Mouse (Mus musculus) midbrain, embryonic 12.5 days (tissue): ENCODE data around the gene Gm9999. TPM values are rescaled to one million over a fixed set of nuclear protein-coding genes. Genes with fewer than 3 reads are reported as not detected.
"Not testable (repeated sequence)": the region's sequence is repeated elsewhere in the genome, so short reads cannot be mapped to it uniquely, and the experiment has no call there.

Experiments
- ATAC-seq: fragments of 200-750 bp; cut with Nextera tagmentation; 2 replicates; pipeline ENCODE4 v1.8.0; 2017; ENCODE audit warnings: low read depth, moderate TSS enrichment, moderate library complexity; ENCODE audit not compliant: low FRiP score
- H3K27ac ChIP-seq: fragments of 300-500 bp; sonication (generic); replicated peaks from 2 replicates; pipeline ENCODE4 v1.5.1; 2016; ENCODE audit warnings: mild to moderate bottlenecking
- H3K27me3 ChIP-seq: fragments of 300-500 bp; sonication (generic); 2 replicates; pipeline ENCODE4 v1.6.1; 2016; ENCODE audit warnings: mild to moderate bottlenecking
- H3K36me3 ChIP-seq: fragments of 300-500 bp; sonication (generic); 2 replicates; pipeline ENCODE4 v1.6.1; 2016
- H3K4me1 ChIP-seq: fragments of 300-500 bp; sonication (generic); 2 replicates; pipeline ENCODE4 v1.6.1; 2016
- H3K4me2 ChIP-seq: fragments of 300-500 bp; sonication (generic); replicated peaks from 2 replicates; pipeline ENCODE4 v1.6.1; 2016; ENCODE audit warnings: mild to moderate bottlenecking, moderate library complexity
- H3K4me3 ChIP-seq: fragments of 300-500 bp; sonication (generic); 2 replicates; pipeline ENCODE4 v1.5.1; 2016; ENCODE audit warnings: mild to moderate bottlenecking
- H3K9ac ChIP-seq: fragments of 300-500 bp; sonication (generic); replicated peaks from 2 replicates; pipeline ENCODE4 v1.6.1; 2016; ENCODE audit warnings: mild to moderate bottlenecking, moderate library complexity
- H3K9me3 ChIP-seq: fragments of 300-500 bp; sonication (generic); 2 replicates; pipeline ENCODE4 v1.6.1; 2016; ENCODE audit warnings: mild to moderate bottlenecking
- WGBS: fragments of 180-500 bp; shearing (Covaris S2); methylation state at CpG from one replicate; pipeline ENCODE4 v1.1.7; 2016; 5-methylcytosine and 5-hydroxymethylcytosine counted together
- polyA plus RNA-seq: library from polyadenylated mRNA; unstranded; fragments of >200 nt; fragmentation: Nextera tagmentation; extraction: Ambion mirVana; gene quantifications from 2 replicates; pipeline ENCODE4 v1.2.1, GENCODE M21; 2016

The Gm9999 gene
- polyA plus RNA-seq, 1 experiment from 2014 or later, result not detected

DNA sequence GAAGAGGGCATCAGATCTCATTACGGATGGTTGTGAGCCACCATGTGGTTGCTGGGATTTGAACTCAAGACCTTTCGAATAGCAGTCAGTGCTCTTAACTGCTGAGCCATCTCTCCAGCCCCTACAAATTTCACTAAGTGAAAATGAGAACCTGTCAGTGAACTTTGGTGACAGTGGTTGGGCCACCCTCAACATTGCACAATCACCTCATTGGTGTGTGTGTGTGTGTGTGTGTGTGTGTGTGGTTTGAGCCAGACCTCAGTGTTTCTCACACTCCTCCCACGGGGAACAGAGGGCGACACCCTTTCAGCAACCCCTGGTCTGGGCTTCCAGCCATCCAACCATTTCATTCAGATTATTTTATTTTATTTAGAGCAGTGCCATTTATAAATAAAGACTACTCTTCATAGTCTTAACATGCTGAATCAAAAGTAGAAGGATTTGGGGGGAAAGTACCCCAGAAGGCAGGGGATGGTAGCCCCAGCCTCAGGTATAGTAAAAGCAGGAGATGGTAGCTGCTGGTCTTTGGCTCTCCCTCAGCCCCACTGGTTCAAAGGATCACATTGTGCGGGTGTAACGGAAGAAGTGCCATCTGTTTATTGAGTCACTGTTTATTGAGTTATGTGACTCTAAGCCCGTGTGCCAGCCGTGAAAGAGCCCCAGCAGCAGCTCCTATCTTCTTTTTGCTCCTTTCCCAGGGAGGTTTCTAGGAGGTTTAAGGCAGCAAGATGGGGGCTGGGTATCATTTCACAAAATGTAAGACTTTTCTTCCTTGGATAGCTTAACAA lies 2.5 kb downstream of the Gm9999 start:
- ATAC-seq, result no peak
- 58% methylated on average over 8 of the region's 8 CpGs for WGBS
- H3K4me1 ChIP-seq, result no peaks in the 10 kb centered on the region
- no peaks in the 10 kb centered on the region for H3K36me3 ChIP-seq
- no peaks in the 10 kb centered on the region for H3K27me3 ChIP-seq
- H3K9me3 ChIP-seq, result no peaks in the 10 kb centered on the region
- no peak overlapping the region for H3K4me2 ChIP-seq
- no peak overlapping the region for H3K27ac ChIP-seq
- H3K4me3 ChIP-seq, result no peak overlapping the region
- no peak overlapping the region for H3K9ac ChIP-seq

DNA sequence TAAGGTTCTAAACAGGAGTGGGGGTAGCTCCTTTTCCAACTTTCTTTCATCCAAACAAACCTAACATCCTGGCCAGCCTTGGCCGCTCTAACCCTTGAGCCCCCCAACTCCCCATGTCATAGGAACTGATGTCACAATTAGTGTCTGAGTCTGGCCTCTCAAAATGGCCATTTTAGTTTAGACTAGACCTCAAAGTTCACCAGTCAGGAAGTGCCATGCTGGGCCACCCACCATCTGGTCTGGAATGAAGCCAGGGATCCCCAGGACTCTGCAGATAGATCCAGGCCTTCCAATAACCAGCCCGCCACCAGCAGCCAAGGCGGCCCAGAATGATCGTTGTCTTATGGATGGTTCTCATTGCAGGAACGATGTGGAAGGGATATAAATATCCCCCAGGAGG lies 3.3 kb downstream of the Gm9999 start:
- H3K27me3 ChIP-seq, result no peaks in the 10 kb centered on the region
- peaks cover 5% of the 10 kb centered on the region; the same call in 1 of the 2 replicates for H3K36me3 ChIP-seq
- H3K4me2 ChIP-seq, result no peak overlapping the region
- no peak overlapping the region for H3K27ac ChIP-seq
- no peaks in the 10 kb centered on the region for H3K4me1 ChIP-seq
- H3K9ac ChIP-seq, result no peak overlapping the region
- 72% methylated on average over 5 of the region's 5 CpGs for WGBS
- H3K4me3 ChIP-seq, result no peak overlapping the region
- no peak for ATAC-seq
- H3K9me3 ChIP-seq, result no peaks in the 10 kb centered on the region

DNA sequence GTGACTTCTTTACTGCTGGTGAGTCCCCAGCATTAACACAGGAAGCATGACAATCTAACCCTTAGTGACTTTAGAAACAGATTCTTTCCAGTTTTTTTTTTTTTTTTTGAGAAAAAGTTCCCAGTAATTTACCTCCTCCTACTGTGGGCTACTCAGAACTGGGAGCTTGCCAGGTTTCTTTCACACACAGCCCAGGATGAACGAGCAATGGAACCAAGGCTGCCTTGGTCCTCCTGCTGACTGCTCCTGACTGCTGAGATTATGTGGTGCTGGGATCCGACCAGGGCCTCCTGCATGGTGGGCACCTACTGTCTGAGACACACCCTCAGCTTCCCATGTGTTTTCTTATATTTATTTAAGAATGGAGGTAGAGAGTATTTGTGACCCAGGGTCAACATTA lies 3.7 kb downstream of the Gm9999 start:
- 79% methylated on average over 2 of the region's 2 CpGs for WGBS
- no peak overlapping the region for H3K4me2 ChIP-seq
- ATAC-seq, result no peak
- H3K4me1 ChIP-seq, result no peaks in the 10 kb centered on the region
- no peaks in the 10 kb centered on the region for H3K9me3 ChIP-seq
- peaks cover 9% of the 10 kb centered on the region for H3K36me3 ChIP-seq
- H3K27ac ChIP-seq, result no peak overlapping the region
- no peak overlapping the region for H3K9ac ChIP-seq
- H3K27me3 ChIP-seq, result no peaks in the 10 kb centered on the region
- no peak overlapping the region for H3K4me3 ChIP-seq

DNA sequence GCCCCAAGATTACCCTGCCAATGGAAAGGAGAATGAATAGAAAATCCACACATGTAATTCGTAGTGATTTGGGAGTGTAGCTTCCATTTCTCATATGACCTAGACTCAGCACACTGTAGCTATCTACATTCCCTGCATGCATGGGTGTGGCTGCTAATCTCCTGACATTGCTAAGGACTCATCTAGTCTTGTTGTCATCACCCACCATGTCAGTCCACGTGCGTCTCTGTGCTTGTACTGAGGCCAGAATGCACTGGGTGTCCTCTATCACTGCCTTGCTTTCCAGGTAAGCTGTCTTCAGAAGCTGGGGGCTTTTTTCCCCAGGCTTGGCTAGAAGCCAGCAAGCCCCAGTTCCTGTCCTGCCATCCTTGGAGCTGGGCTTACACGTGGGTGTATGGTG lies 6.0 kb downstream of the Gm9999 start:
- not testable (repeated sequence) for H3K27me3 ChIP-seq, H3K4me1 ChIP-seq, H3K9me3 ChIP-seq, H3K4me3 ChIP-seq, H3K9ac ChIP-seq, H3K4me2 ChIP-seq, H3K27ac ChIP-seq, ATAC-seq
- WGBS, result 84% methylated on average over 4 of the region's 4 CpGs
- peaks cover 26% of the 10 kb centered on the region for H3K36me3 ChIP-seq

DNA sequence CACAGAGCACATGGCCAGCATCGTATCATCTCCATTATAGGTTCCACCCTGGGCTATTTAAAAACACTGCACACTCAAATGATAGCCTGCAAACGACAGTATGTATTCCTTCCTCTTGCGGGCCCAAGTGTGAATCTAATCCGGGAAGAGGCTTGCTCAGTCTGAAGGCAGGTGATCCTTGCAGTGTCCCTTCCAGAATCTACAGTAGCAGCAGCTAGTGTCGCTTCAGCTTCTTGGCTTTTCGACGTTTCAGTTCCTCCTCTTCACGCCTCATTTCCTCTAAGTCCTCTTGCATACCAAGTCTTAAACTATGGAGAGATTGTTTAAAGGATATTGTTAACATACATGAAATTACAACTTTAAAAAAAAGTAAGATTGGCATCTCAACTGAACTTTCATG lies 9.7 kb downstream of the Gm9999 start:
- Histone ChIP-seq H3K4me3 (no peak overlapping the region), H3K27me3 (no peaks in the 10 kb centered on the region), H3K9ac (no peak overlapping the region), H3K4me2 (no peak overlapping the region), H3K4me1 (no peaks in the 10 kb centered on the region), H3K9me3 (no peaks in the 10 kb centered on the region), H3K27ac (no peak overlapping the region), H3K36me3 (peaks cover 62% of the 10 kb centered on the region)
- WGBS, result 92% methylated on average over 8 of the region's 8 CpGs
- no peak for ATAC-seq

- ATAC-seq, result no peak
Measured at GRCm38 (mm10) chr7:46995558-46995957, 12.2 kb downstream of the Gm9999 start.

DNA sequence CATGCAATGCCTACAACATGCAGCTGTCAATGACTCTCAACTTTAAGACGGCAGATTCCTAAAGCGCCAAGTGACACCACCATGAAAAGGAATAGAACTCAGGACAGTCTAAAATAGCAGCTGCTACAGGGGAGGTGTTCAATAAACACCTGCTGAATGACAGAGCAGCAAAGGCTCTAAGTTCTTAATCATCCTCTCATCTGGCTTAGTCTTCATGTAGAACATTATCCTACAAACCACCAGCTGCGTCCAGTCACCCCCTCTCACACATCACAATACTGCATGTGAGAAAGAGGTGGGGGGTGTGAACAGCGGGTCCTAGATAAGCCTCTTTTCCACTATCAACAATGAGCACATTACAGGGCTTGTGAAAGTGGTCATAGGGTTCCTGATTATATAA lies 13.6 kb downstream of the Gm9999 start:
- H3K27ac ChIP-seq, result no peak overlapping the region
- peaks cover 7% of the 10 kb centered on the region; the same call in 1 of the 2 replicates for H3K4me1 ChIP-seq
- H3K4me2 ChIP-seq, result no peak overlapping the region
- no peak overlapping the region for H3K4me3 ChIP-seq
- peaks cover 65% of the 10 kb centered on the region for H3K36me3 ChIP-seq
- no peaks in the 10 kb centered on the region for H3K27me3 ChIP-seq
- 91% methylated on average over 4 of the region's 4 CpGs for WGBS
- H3K9me3 ChIP-seq, result no peaks in the 10 kb centered on the region
- ATAC-seq, result no peak
- H3K9ac ChIP-seq, result no peak overlapping the region

More at GRCm38 (mm10) chr7:46995558-46995957, 12.2 kb downstream of the Gm9999 start:
- H3K9ac ChIP-seq, result no peak overlapping the region
- no peaks in the 10 kb centered on the region for H3K9me3 ChIP-seq
- H3K4me3 ChIP-seq, result no peak overlapping the region
- peaks cover 73% of the 10 kb centered on the region for H3K36me3 ChIP-seq
- 95% methylated on average over 3 of the region's 3 CpGs for WGBS
- no peak overlapping the region for H3K27ac ChIP-seq
- H3K4me2 ChIP-seq, result no peak overlapping the region
- H3K4me1 ChIP-seq, result 0 out of 2 replicates have a peak, but pooled peaks cover 2% of the 10 kb centered on the region
- H3K27me3 ChIP-seq, result no peaks in the 10 kb centered on the region

DNA sequence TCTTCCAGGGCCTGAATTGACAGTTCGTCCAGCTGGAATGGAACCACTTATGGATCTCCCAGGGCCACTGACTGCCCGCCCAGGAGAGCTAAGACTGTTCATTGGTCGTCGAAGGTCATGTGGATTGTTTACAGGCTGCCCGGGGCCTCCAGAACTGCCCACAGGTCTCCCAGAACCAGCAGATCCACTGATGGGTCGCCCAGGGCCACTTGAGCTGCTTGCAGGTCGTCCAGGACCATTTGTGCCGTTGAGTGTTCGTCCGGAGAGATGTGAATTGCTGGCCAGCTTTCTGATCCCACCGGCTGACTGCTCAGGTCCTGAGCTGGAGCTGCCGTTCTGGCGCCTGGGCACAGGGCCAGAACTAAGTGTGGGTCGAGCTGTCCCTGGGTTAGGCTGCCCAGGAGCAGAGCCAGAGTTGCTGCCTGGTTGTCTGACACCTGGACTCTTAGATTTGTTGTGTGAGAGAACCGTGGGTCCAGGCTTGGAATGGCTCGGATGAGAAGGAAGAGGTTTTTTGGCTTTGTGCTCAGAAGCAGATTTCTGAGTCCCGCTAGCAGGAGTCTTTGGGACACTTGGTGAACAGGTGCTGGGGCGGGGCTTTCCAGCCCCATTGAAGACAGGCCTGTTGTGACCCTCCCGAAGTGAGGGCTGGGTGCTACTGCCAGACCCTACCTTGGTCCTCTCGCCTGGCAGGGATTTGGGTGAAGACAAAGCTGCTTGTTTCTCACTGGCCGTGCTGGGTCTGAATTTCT lies 14.4 kb downstream of the Gm9999 start:
- Histone ChIP-seq H3K4me3 (no peak overlapping the region), H3K27ac (no peak overlapping the region), H3K36me3 (peaks cover 60% of the 10 kb centered on the region), H3K4me1 (peaks cover 14% of the 10 kb centered on the region), H3K27me3 (no peaks in the 10 kb centered on the region), H3K9ac (no peak overlapping the region), H3K9me3 (no peaks in the 10 kb centered on the region), H3K4me2 (no peak overlapping the region)
- 89% methylated on average over 21 of the region's 21 CpGs for WGBS
- ATAC-seq, result no peak

- H3K4me1 ChIP-seq, result peaks cover 21% of the 10 kb centered on the region
- peaks cover 52% of the 10 kb centered on the region for H3K36me3 ChIP-seq
- H3K27ac ChIP-seq, result no peak overlapping the region
- H3K27me3 ChIP-seq, result no peaks in the 10 kb centered on the region
- H3K9ac ChIP-seq, result no peak overlapping the region
- 92% methylated on average over 2 of the region's 2 CpGs for WGBS
- no peak overlapping the region for H3K4me3 ChIP-seq
- no peak for ATAC-seq
- H3K4me2 ChIP-seq, result no peak overlapping the region
- H3K9me3 ChIP-seq, result no peaks in the 10 kb centered on the region
Measured at GRCm38 (mm10) chr7:46998942-46999341, 15.6 kb downstream of the Gm9999 start.

GRCm38 (mm10) chr7:46999983-47000643 lies 16.7 kb downstream of the Gm9999 start:
- H3K9ac ChIP-seq, result no peak overlapping the region
- no peak for ATAC-seq
- 87% methylated on average over 8 of the region's 8 CpGs for WGBS

GRCm38 (mm10) chr7:47000644-47000983 lies 17.2 kb downstream of the Gm9999 start:
- H3K27ac ChIP-seq, result no peak overlapping the region

More at GRCm38 (mm10) chr7:46999983-47000643, 16.7 kb downstream of the Gm9999 start:
- H3K9me3 ChIP-seq, result no peaks in the 10 kb centered on the region
- no peak overlapping the region for H3K4me3 ChIP-seq
- H3K4me2 ChIP-seq, result no peak overlapping the region
- no peak overlapping the region for H3K27ac ChIP-seq
- peaks cover 40% of the 10 kb centered on the region for H3K36me3 ChIP-seq
- H3K4me1 ChIP-seq, result peaks cover 24% of the 10 kb centered on the region
- no peaks in the 10 kb centered on the region for H3K27me3 ChIP-seq

More at GRCm38 (mm10) chr7:47000644-47000983, 17.2 kb downstream of the Gm9999 start:
- Histone ChIP-seq H3K4me3 (no peak overlapping the region), H3K36me3 (peaks cover 35% of the 10 kb centered on the region), H3K9me3 (no peaks in the 10 kb centered on the region), H3K27me3 (no peaks in the 10 kb centered on the region), H3K9ac (no peak overlapping the region), H3K4me2 (no peak overlapping the region), H3K4me1 (peaks cover 24% of the 10 kb centered on the region)
- WGBS, result 70% methylated on average over 3 of the region's 3 CpGs
- no peak for ATAC-seq
